Mouse (Mus musculus): ENCODE data around the gene Bcl2l14.
A peak's percentile ranks its signal among the peaks of the same experiment; 100 is the strongest.

Bcl2l14 gene

GRCm38 (mm10) chr6:134396018-134396417 lies at the start of gene Bcl2l14:
Gene Bcl2l14 (plus strand): TSS chr6:134396318.
- no peak for DNase-seq (ENCODE audit: low spot score in 2 of 2)

GRCm38 (mm10) chr6:134348526-134349067 lies 47.5 kb upstream of the Bcl2l14 start:
- DNase-seq (ENCODE audit: low spot score in 2 of 2): no peak

- no peak for DNase-seq (ENCODE audit: low spot score in 2 of 2)
Observed at GRCm38 (mm10) chr6:134352881-134353280, 43.2 kb upstream of the Bcl2l14 start.

- DNase-seq (ENCODE audit: low spot score in 2 of 2): no peak
Observed at GRCm38 (mm10) chr6:134353751-134354150, 42.4 kb upstream of the Bcl2l14 start.

- no peak for DNase-seq (ENCODE audit: low spot score in 2 of 2)
Observed at GRCm38 (mm10) chr6:134357570-134357969, 38.5 kb upstream of the Bcl2l14 start.

GRCm38 (mm10) chr6:134360079-134360478 lies 36.0 kb upstream of the Bcl2l14 start:
- no peak for DNase-seq (ENCODE audit: low spot score in 2 of 2)

GRCm38 (mm10) chr6:134364644-134365043 lies 31.5 kb upstream of the Bcl2l14 start:
- no peak for DNase-seq (ENCODE audit: low spot score in 2 of 2)

GRCm38 (mm10) chr6:134365952-134366351 lies 30.2 kb upstream of the Bcl2l14 start:
- DNase-seq (ENCODE audit: low spot score in 2 of 2): no peak

GRCm38 (mm10) chr6:134366366-134367351 lies 29.5 kb upstream of the Bcl2l14 start:
- no peak for DNase-seq (ENCODE audit: low spot score in 2 of 2)

GRCm38 (mm10) chr6:134367366-134368281 lies 28.5 kb upstream of the Bcl2l14 start:
- no peak for DNase-seq (ENCODE audit: low spot score in 2 of 2)

GRCm38 (mm10) chr6:134372946-134373345 lies 23.2 kb upstream of the Bcl2l14 start:
- DNase-seq (ENCODE audit: low spot score in 2 of 2): no peak

- DNase-seq (ENCODE audit: low spot score in 2 of 2): no peak
Observed at GRCm38 (mm10) chr6:134377201-134377600, 18.9 kb upstream of the Bcl2l14 start.

- no peak for DNase-seq (ENCODE audit: low spot score in 2 of 2)
Observed at GRCm38 (mm10) chr6:134377856-134378255, 18.3 kb upstream of the Bcl2l14 start.

GRCm38 (mm10) chr6:134381462-134381861 lies 14.7 kb upstream of the Bcl2l14 start:
- DNase-seq (ENCODE audit: low spot score in 2 of 2): no peak

- DNase-seq (ENCODE audit: low spot score in 2 of 2): no peak
Observed at GRCm38 (mm10) chr6:134385931-134386330, 10.2 kb upstream of the Bcl2l14 start.

GRCm38 (mm10) chr6:134387396-134387795 lies 8.7 kb upstream of the Bcl2l14 start:
- DNase-seq (ENCODE audit: low spot score in 2 of 2): no peak

- no peak for DNase-seq (ENCODE audit: low spot score in 2 of 2)
Observed at GRCm38 (mm10) chr6:134388424-134389110, 7.6 kb upstream of the Bcl2l14 start.

GRCm38 (mm10) chr6:134389248-134389891 lies 6.7 kb upstream of the Bcl2l14 start:
- DNase-seq (ENCODE audit: low spot score in 2 of 2): peak; percentile 63 to 84

GRCm38 (mm10) chr6:134389917-134390316 lies 6.2 kb upstream of the Bcl2l14 start:
- DNase-seq (ENCODE audit: low spot score in 2 of 2): no peak

- DNase-seq (ENCODE audit: low spot score in 2 of 2): no peak
Observed at GRCm38 (mm10) chr6:134390837-134391236, 5.3 kb upstream of the Bcl2l14 start.
